In the genomic region with DNA sequence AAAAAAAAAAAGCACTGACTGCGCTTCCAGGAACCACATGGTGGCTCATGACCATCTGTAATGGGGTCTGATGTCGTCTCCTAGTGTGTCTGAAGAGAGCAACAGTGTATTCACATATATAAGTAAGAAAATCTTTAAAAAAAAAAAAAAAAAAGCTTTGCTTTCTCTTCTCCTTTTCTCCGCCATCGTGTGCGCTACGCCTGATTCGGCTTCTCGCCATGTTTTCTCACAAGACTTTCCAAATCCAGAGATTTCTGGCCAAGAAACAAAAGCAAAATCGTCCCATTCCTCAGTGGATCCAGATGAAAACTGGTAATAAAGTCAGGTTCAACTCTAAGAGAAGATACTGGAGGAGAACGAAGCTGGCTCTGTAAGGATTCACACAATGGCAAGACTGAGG, we compare ENCODE assay signal across 27 mouse cellular contexts. TPM values are rescaled to one million over a fixed set of nuclear protein-coding genes. Genes with fewer than 3 reads are reported as not detected.
DNase-seq lines count a peak whose midpoint lies in the region; ATAC-seq and TF ChIP-seq lines count a peak whose summit lies in the region.
"Had no signal": no experiment of that assay in that cellular context is flagged by ENCODE, and none has a peak within 500 bp of the region (broad histone marks: within the 10 kb centered on the region; RNA-seq: fewer than 3 reads in every experiment).

No protein-coding gene starts in this region.

- no peak for TF ChIP-seq POLR2A in CH12.LX (IDR thresholded peaks at IDR 0.05; ENCODE audit: low read depth, low read length)

- no peaks in the 10 kb centered on the region for H3K9me3 ChIP-seq in liver, embryonic 12.5 days (replicated peaks)
- H3K9me3 ChIP-seq in CH12.LX (replicated peaks; ENCODE audit: low read length) (no peaks in the 10 kb centered on the region), ES-E14 (ENCODE audit: control insufficient read depth, insufficient read depth, low read depth, low read length) (no peaks in the 10 kb centered on the region)
- H3K9me3 ChIP-seq: G1E; heart, embryonic 10.5 days; heart, embryonic 15.5 days; midbrain, embryonic 10.5 days; neural tube, embryonic 12.5 days had no signal

- TF ChIP-seq CTCF in gastrocnemius, adult 2 months (IDR thresholded peaks at IDR 0.05): no peak
- no peak for TF ChIP-seq CTCF in CH12.LX (conservative IDR thresholded peaks at IDR 0.05 in 1 of 2, IDR thresholded peaks at IDR 0.05 in 1 of 2; ENCODE audit: low read depth in 2 of 2, low read length in 2 of 2)

- DNase-seq in gastrocnemius, adult 2 months: no peak
- no peak for DNase-seq in gastrocnemius, postnatal 25 days
- DNase-seq in liver (no peak), CH12.LX (ENCODE audit: extremely low read depth) (no peak), ES-E14 (ENCODE audit: low read depth, low spot score) (no peak)
- DNase-seq in adrenal gland, adult 2 months: no peak
- DNase-seq: adrenal gland, postnatal 10 days; cerebellum, adult 11-12 months; cerebellum, postnatal 14 days; gastrocnemius, postnatal 14 days; kidney, adult 8-10 months; layer of hippocampus, postnatal 36 days; left cerebral cortex, postnatal 4 days; lung, adult 18-20 months; lung, postnatal 14 days; right cerebral cortex, postnatal 4 days; thymus, adult 2 months had no signal

- peaks cover 78% of the 10 kb centered on the region for H3K4me1 ChIP-seq in liver, embryonic 12.5 days
- H3K4me1 ChIP-seq in CH12.LX (ENCODE audit: control insufficient read depth in 1 of 2, insufficient read depth in 2 of 2) (peaks cover 36 to 65% of the 10 kb centered on the region in 2 experiments), ES-E14 (ENCODE audit: control insufficient read depth in 2 of 2, insufficient read depth in 2 of 2, low read length in 2 of 2, poor library complexity in 1 of 2) (peaks cover 22 to 23% of the 10 kb centered on the region in 2 experiments)

- no peak for TF ChIP-seq RAD21 in CH12.LX (IDR thresholded peaks at IDR 0.05; ENCODE audit: low read depth, low read length)

- peak overlapping the region; percentile 20; the same call in 1 of the 2 replicates for H3K27ac ChIP-seq in gastrocnemius, adult 2 months
- H3K27ac ChIP-seq in liver, embryonic 12.5 days: peak overlapping the region; percentile 38; the same call in 1 of the 2 replicates
- H3K27ac ChIP-seq in CH12.LX (ENCODE audit: insufficient read depth, low read depth) (no peak overlapping the region), ES-E14 (ENCODE audit: insufficient read depth, low read depth, low read length, poor library complexity, severe bottlenecking) (no peak overlapping the region; the same call in 1 of the 2 replicates)
- H3K27ac ChIP-seq: heart, embryonic 15.5 days; midbrain, embryonic 10.5 days; neural tube, embryonic 12.5 days had no signal

- no peak overlapping the region for H3K4me2 ChIP-seq in liver, embryonic 12.5 days
- H3K4me2 ChIP-seq in CH12.LX (ENCODE audit: insufficient read depth, low read depth, poor library complexity, severe bottlenecking): no peak overlapping the region
- H3K4me2 ChIP-seq: heart, embryonic 15.5 days; neural tube, embryonic 12.5 days had no signal

- H3K36me3 ChIP-seq in liver, embryonic 12.5 days: peaks cover 31% of the 10 kb centered on the region
- H3K36me3 ChIP-seq in CH12.LX (replicated peaks in 1 of 2; ENCODE audit: control insufficient read depth in 1 of 2, insufficient read depth in 1 of 2, low read length in 1 of 2) (peaks cover 26 to 65% of the 10 kb centered on the region in 2 experiments), ES-E14 (ENCODE audit: control insufficient read depth, insufficient read depth, low read length, poor library complexity, severe bottlenecking) (no peaks in the 10 kb centered on the region)
- H3K36me3 ChIP-seq: heart, embryonic 10.5 days; heart, embryonic 15.5 days; neural tube, embryonic 12.5 days had no signal

- intact Hi-C loops in gastrocnemius, adult 2 months (cut with DNase I): no loop called here

- no peaks in the 10 kb centered on the region for H3K27me3 ChIP-seq in liver, embryonic 12.5 days (replicated peaks)
- no peaks in the 10 kb centered on the region for H3K27me3 ChIP-seq in CH12.LX (replicated peaks)
- H3K27me3 ChIP-seq: heart, embryonic 15.5 days; neural tube, embryonic 12.5 days had no signal

- dilution Hi-C loops in CH12.LX (cut with MboI; ENCODE audit: extremely low pct_ligation_motif_present, extremely low pct_unique_long_range_greater_than_20kb, low sequenced_read_pairs): no loop called here

- in situ Hi-C loops in CH12.LX (cut with MboI; ENCODE audit: low pct_ligation_motif_present, low pct_unique_long_range_greater_than_20kb, low sequenced_read_pairs): no loop called here
- in situ Hi-C loops in ES-E14 (cut with MboI; ENCODE audit: low sequenced_read_pairs in 2 of 2, unreplicated experiment in 2 of 2): no loop called here

- no peak overlapping the region for H3K4me3 ChIP-seq in gastrocnemius, adult 2 months
- no peak overlapping the region for H3K4me3 ChIP-seq in liver, embryonic 12.5 days
- H3K4me3 ChIP-seq in CH12.LX (replicated peaks in 1 of 3; ENCODE audit: low read depth in 2 of 3, low read length in 2 of 3, poor library complexity in 1 of 3): no peak overlapping the region
- H3K4me3 ChIP-seq in ES-E14 (ENCODE audit: insufficient read depth in 1 of 2, low read depth in 1 of 2, low read length in 2 of 2, poor library complexity in 1 of 2, severe bottlenecking in 1 of 2): no peak overlapping the region
- H3K4me3 ChIP-seq: heart, embryonic 10.5 days; heart, embryonic 15.5 days; midbrain, embryonic 10.5 days; myocyte; neural tube, embryonic 12.5 days had no signal

- no peak overlapping the region for H3K9ac ChIP-seq in liver, embryonic 12.5 days
- no peak overlapping the region for H3K9ac ChIP-seq in CH12.LX (ENCODE audit: insufficient read depth, low read depth)
- no peak overlapping the region; the same call in 1 of the 2 replicates for H3K9ac ChIP-seq in ES-E14 (ENCODE audit: insufficient read depth, low read depth, low read length, poor library complexity, severe bottlenecking)
- H3K9ac ChIP-seq: heart, embryonic 15.5 days; neural tube, embryonic 12.5 days had no signal

- WGBS in liver, embryonic 12.5 days (ENCODE audit: insufficient replicate concordance): 85% methylated on average over 10 of the region's 10 CpGs

- no peak for ATAC-seq in liver, embryonic 12.5 days
- ATAC-seq: forebrain, embryonic 16.5 days; hindbrain, embryonic 16.5 days had no signal

- H3K79me2 ChIP-seq in CH12.LX (replicated peaks; ENCODE audit: control insufficient read depth, extremely low read depth, insufficient read depth, poor library complexity, severe bottlenecking): peaks cover 94% of the 10 kb centered on the region

- no peak for TF ChIP-seq EP300 in CH12.LX (IDR thresholded peaks at IDR 0.05; ENCODE audit: low read length)

TF ChIP-seq in CH12.LX, 34 proteins besides CTCF, POLR2A, EP300 and RAD21:
- TF ChIP-seq ZNF384 (IDR thresholded peaks at IDR 0.05; ENCODE audit: low read depth, low read length) (peak; percentile 85), IRF4 (IDR thresholded peaks at IDR 0.05; ENCODE audit: low read depth, low read length) (no peak), SMC3 (IDR thresholded peaks at IDR 0.05; ENCODE audit: low read depth, low read length) (no peak), MXI1 (IDR thresholded peaks at IDR 0.05; ENCODE audit: low read depth, low read length) (no peak), JUN (IDR thresholded peaks at IDR 0.05; ENCODE audit: insufficient read depth, low read depth, low read length) (no peak), RCOR1 (conservative IDR thresholded peaks at IDR 0.05; ENCODE audit: low read depth, low read length) (no peak), MAX (IDR thresholded peaks at IDR 0.05; ENCODE audit: low read length) (no peak)
TF ChIP-seq in CH12.LX: peak in this region for 1.

TF ChIP-seq in ES-E14, 5 proteins besides CTCF, POLR2A, EP300 and RAD21:
- peak; percentile 68 for TF ChIP-seq ZNF384 (IDR thresholded peaks at IDR 0.05; ENCODE audit: low read depth, low read length)
- TF ChIP-seq CHD2 (IDR thresholded peaks at IDR 0.05; ENCODE audit: low read depth, low read length): no peak

RNA-seq across cellular contexts. Expression of a gene that starts 29.2 kb away (rescaled TPM):
- 10 to 100 TPM; 15.7 to 40.3 TPM for total RNA-seq in gastrocnemius, adult 2 months (2021)
- 10 to 100 TPM; 13.8 to 16.4 TPM for total RNA-seq in gastrocnemius, postnatal 25 days (2021)
- 127 and 137 TPM in 2 replicates for polyA plus RNA-seq in liver, embryonic 12.5 days (2016; fragmentation: Nextera tagmentation; extraction: Ambion mirVana)
- 47.7 and 80.3 TPM in 2 replicates for total RNA-seq in CH12.LX (2012; rRNA removed)
- 13.7 and 21.3 TPM in 2 replicates for total RNA-seq in CH12.LX (2014; rRNA removed)
- polyA plus RNA-seq in CH12.LX (2012; ENCODE audit: insufficient read length, low read depth): 33.2 and 34.5 TPM in 2 replicates
- total RNA-seq in ES-E14 (2012; rRNA removed): 24.9 and 34.9 TPM in 2 replicates
- total RNA-seq in adrenal gland, adult 2 months (2021): 10 to 100 TPM; 54.3 to 79.7 TPM
- polyA plus RNA-seq in adrenal gland, adult 2 months (2012; rRNA removed): 42.4 and 43.8 TPM in 2 replicates

RNA-seq across cellular contexts. Expression of a gene that starts 45.5 kb away (rescaled TPM):
- 1 to 10 TPM; 1.1 to 1.7 TPM for total RNA-seq in gastrocnemius, adult 2 months (2021)
- total RNA-seq in gastrocnemius, postnatal 25 days (2021): 1 to 10 TPM in 1 of 2 experiments, under 1 TPM in 1; 0.92 to 1.5 TPM
- polyA plus RNA-seq in liver, embryonic 12.5 days (2016; fragmentation: Nextera tagmentation; extraction: Ambion mirVana): 88.0 and 89.9 TPM in 2 replicates
- total RNA-seq in CH12.LX (2012; rRNA removed) (66.1 and 70.9 TPM in 2 replicates), CH12.LX (2014; rRNA removed) (98.0 and 105 TPM in 2 replicates), ES-E14 (2012; rRNA removed) (63.2 and 77.8 TPM in 2 replicates)
- 123 and 127 TPM in 2 replicates for polyA plus RNA-seq in CH12.LX (2012; ENCODE audit: insufficient read length, low read depth)
- total RNA-seq in adrenal gland, adult 2 months (2021): 1 to 10 TPM; 2.0 to 4.2 TPM
- polyA plus RNA-seq in adrenal gland, adult 2 months (2012; rRNA removed): 0.18 and 0.40 TPM in 2 replicates

RNA-seq across cellular contexts. Expression of a gene that starts 48.3 kb away (rescaled TPM):
- 1 to 10 TPM; 2.0 to 4.2 TPM for total RNA-seq in gastrocnemius, adult 2 months (2021)
- 1 to 10 TPM; 2.2 to 2.7 TPM for total RNA-seq in gastrocnemius, postnatal 25 days (2021)
- polyA plus RNA-seq in liver, embryonic 12.5 days (2016; fragmentation: Nextera tagmentation; extraction: Ambion mirVana): 2.5 and 3.4 TPM in 2 replicates
- total RNA-seq in CH12.LX (2012; rRNA removed): not detected in 2 replicates
- total RNA-seq in CH12.LX (2014; rRNA removed): not detected in 2 replicates
- polyA plus RNA-seq in CH12.LX (2012; ENCODE audit: insufficient read length, low read depth): not detected in 2 replicates
- total RNA-seq in ES-E14 (2012; rRNA removed): 1.7 and 2.3 TPM in 2 replicates
- 1 to 10 TPM; 1.4 to 3.4 TPM for total RNA-seq in adrenal gland, adult 2 months (2021)
- 3.9 and 4.4 TPM in 2 replicates for polyA plus RNA-seq in adrenal gland, adult 2 months (2012; rRNA removed)
- polyA plus RNA-seq: erythroblast, embryonic 14.5 days; G1E; myocyte had no signal

Comparison
In these comparisons a context has a peak if more than half of its experiments do, and no peak if none do; other contexts are left out.
1. H3K27ac ChIP-seq: peak in gastrocnemius, adult 2 months (single experiment) and liver, embryonic 12.5 days (single experiment); none in CH12.LX (single experiment) and ES-E14 (single experiment).
2. RNA of a gene that starts 45.5 kb away (total RNA-seq): 66.1 to 105 TPM in CH12.LX and 63.2 to 77.8 TPM in ES-E14; 2.0 to 4.2 TPM in adrenal gland, adult 2 months, 1.1 to 1.7 TPM in gastrocnemius, adult 2 months and 0.92 to 1.5 TPM in gastrocnemius, postnatal 25 days; every median in the first group is over 10 times any median in the second.